Mouse (Mus musculus) layer of hippocampus, adult 2 months (tissue): ENCODE data around the gene Mmel1. TPM values are rescaled to one million over a fixed set of nuclear protein-coding genes. Genes with fewer than 3 reads are reported as not detected.

Experiments
- DNase-seq, 2 experiments: peaks; one replicate each; pipeline ENCODE4 v3.0.0; 2022; ENCODE audit warnings: low spot score in 2 of 2
- H3K27ac ChIP-seq: fragments of 200-600 bp; 2 replicates; pipeline ENCODE4 v1.8.1; 2022
- H3K4me3 ChIP-seq: fragments of 200-600 bp; 2 replicates; pipeline ENCODE4 v1.8.1; 2022; ENCODE audit warnings: mild to moderate bottlenecking
- CTCF ChIP-seq: fragments of 200-600 bp; conservative IDR thresholded peaks from 2 replicates; pipeline ENCODE4 v1.8.1; 2022; ENCODE audit warnings: antibody characterized with exemption, mild to moderate bottlenecking, moderate library complexity
- total RNA-seq, 2 experiments: library from RNA; stranded (reverse); gene quantifications; 2 replicates each; pipeline ENCODE4 v1.2.3; 2021

Gene Mmel1
- total RNA-seq, 2 experiments from 2014 or later, result 0.29 to 0.44 TPM

- Histone ChIP-seq H3K4me3 (no peak overlapping the region), H3K27ac (no peak overlapping the region)
- TF ChIP-seq CTCF, result no peak
- no peak for DNase-seq
Observed at GRCm38 (mm10) chr4:154915286-154915685, 45.9 kb downstream of the Mmel1 start.

- Histone ChIP-seq H3K4me3 (no peak overlapping the region), H3K27ac (no peak overlapping the region)
- TF ChIP-seq CTCF, result no peak
- no peak for DNase-seq
Observed at GRCm38 (mm10) chr4:154916662-154917061, 47.3 kb downstream of the Mmel1 start.

- Histone ChIP-seq H3K27ac (no peak overlapping the region), H3K4me3 (no peak overlapping the region)
- no peak for DNase-seq
- no peak for TF ChIP-seq CTCF
Observed at GRCm38 (mm10) chr4:154922291-154922690, 52.9 kb downstream of the Mmel1 start.

GRCm38 (mm10) chr4:154922931-154923330 is 53.5 kb downstream of the Mmel1 start:
- no peak for TF ChIP-seq CTCF
- DNase-seq, result no peak

GRCm38 (mm10) chr4:154925413-154925812 is 56.0 kb downstream of the Mmel1 start:
- TF ChIP-seq CTCF, result peak; percentile 74
- no peak overlapping the region for H3K27ac ChIP-seq
- H3K4me3 ChIP-seq, result no peak overlapping the region
- DNase-seq, result no peak

More at GRCm38 (mm10) chr4:154922931-154923330, 53.5 kb downstream of the Mmel1 start:
- Histone ChIP-seq H3K4me3 (no peak overlapping the region), H3K27ac (no peak overlapping the region)

- Histone ChIP-seq H3K4me3 (peak overlapping the region; percentile 17; the same call in 1 of the 2 replicates), H3K27ac (peak overlapping the region; percentile 77)
- no peak for DNase-seq
- no peak for TF ChIP-seq CTCF
Observed at GRCm38 (mm10) chr4:154926969-154927898, 57.8 kb downstream of the Mmel1 start.

GRCm38 (mm10) chr4:154927899-154928337 is 58.5 kb downstream of the Mmel1 start:
- TF ChIP-seq CTCF, result no peak
- Histone ChIP-seq H3K4me3 (peak overlapping the region; percentile 17; the same call in 1 of the 2 replicates), H3K27ac (peak overlapping the region; percentile 77)
- no peak for DNase-seq

GRCm38 (mm10) chr4:154928395-154929087 is 59.2 kb downstream of the Mmel1 start, which contains the start of gene Tnfrsf14:
Gene Tnfrsf14, minus strand, starts transcription at chr4:154928563.
- peak within 1 kb of the TSS; percentile 77 for H3K27ac ChIP-seq
- no peak for TF ChIP-seq CTCF
- peak within 1 kb of the TSS; percentile 17; the same call in 1 of the 2 replicates for H3K4me3 ChIP-seq
- DNase-seq, result no peak

GRCm38 (mm10) chr4:154929088-154929660 is 59.8 kb downstream of the Mmel1 start:
- peak overlapping the region; percentile 77 for H3K27ac ChIP-seq
- H3K4me3 ChIP-seq, result no peak overlapping the region
- no peak for TF ChIP-seq CTCF

GRCm38 (mm10) chr4:154933306-154933907 is 64.0 kb downstream of the Mmel1 start:
- no peak overlapping the region for H3K4me3 ChIP-seq
- no peak for DNase-seq
- no peak for TF ChIP-seq CTCF
- no peak overlapping the region for H3K27ac ChIP-seq

More at GRCm38 (mm10) chr4:154929088-154929660, 59.8 kb downstream of the Mmel1 start:
- DNase-seq, result no peak

- H3K4me3 ChIP-seq, result no peak overlapping the region
- DNase-seq, result no peak
- no peak for TF ChIP-seq CTCF
- H3K27ac ChIP-seq, result no peak overlapping the region
Observed at GRCm38 (mm10) chr4:154934800-154935199, 65.4 kb downstream of the Mmel1 start.

- no peak overlapping the region for H3K27ac ChIP-seq
- no peak overlapping the region for H3K4me3 ChIP-seq
- TF ChIP-seq CTCF, result peak; percentile 51
- DNase-seq, result no peak
Observed at GRCm38 (mm10) chr4:154935788-154936187, 66.4 kb downstream of the Mmel1 start.
